Mouse (Mus musculus) layer of hippocampus, postnatal 14 days (tissue): Measurements from ENCODE around the gene Rab29. TPM values are rescaled to one million over a fixed set of nuclear protein-coding genes. Genes with fewer than 3 reads are reported as not detected.

Experiments used
- total RNA-seq, 2 experiments: library from RNA; stranded (reverse); gene quantifications; 2 replicates each; pipeline ENCODE4 v1.2.3; 2021

Rab29 gene
- total RNA-seq, 2 experiments from 2014 or later: 7.7 to 9.4 TPM

Other genes with a start within 250 kb of the Rab29 start
- not detected for gene Ctse, start 228.9 kb upstream of the Rab29 start, total RNA-seq
- 1 to 10 TPM; 3.8 to 4.1 TPM for gene Rab7b, start 178.5 kb upstream of the Rab29 start, total RNA-seq
- under 1 TPM; 0.26 to 0.30 TPM for gene Slc26a9, start 123.2 kb upstream of the Rab29 start, total RNA-seq
- gene Pm20d1, start 69.8 kb upstream of the Rab29 start, total RNA-seq: 1 to 10 TPM in 1 of 2 experiments, under 1 TPM in 1; 0.67 to 1.1 TPM
- gene Slc41a1, start 39.7 kb upstream of the Rab29 start, total RNA-seq: 10 to 100 TPM; 69.0 to 70.9 TPM
- 100 to 1,000 TPM; 154 to 165 TPM for gene Nucks1, start 43.3 kb downstream of the Rab29 start, total RNA-seq
- 1 to 10 TPM; 2.0 to 2.6 TPM for gene Slc45a3, start 95.7 kb downstream of the Rab29 start, total RNA-seq
- gene Elk4, start 140.4 kb downstream of the Rab29 start, total RNA-seq: 10 to 100 TPM; 59.1 to 60.4 TPM
- gene Mfsd4a, start 200.8 kb downstream of the Rab29 start, total RNA-seq: 10 to 100 TPM; 42.8 to 50.7 TPM